Mouse (Mus musculus): ENCODE data around the gene Raet1e. TPM values are rescaled to one million over a fixed set of nuclear protein-coding genes. Genes with fewer than 3 reads are reported as not detected.
"Not testable (repeated sequence)": the region's sequence is repeated elsewhere in the genome, so short reads cannot be mapped to it uniquely, and the experiment has no call there.

The Raet1e gene
- total and polyA plus RNA-seq, 3 experiments, result 0.64 to 1.2 (median 0.85) TPM

DNA sequence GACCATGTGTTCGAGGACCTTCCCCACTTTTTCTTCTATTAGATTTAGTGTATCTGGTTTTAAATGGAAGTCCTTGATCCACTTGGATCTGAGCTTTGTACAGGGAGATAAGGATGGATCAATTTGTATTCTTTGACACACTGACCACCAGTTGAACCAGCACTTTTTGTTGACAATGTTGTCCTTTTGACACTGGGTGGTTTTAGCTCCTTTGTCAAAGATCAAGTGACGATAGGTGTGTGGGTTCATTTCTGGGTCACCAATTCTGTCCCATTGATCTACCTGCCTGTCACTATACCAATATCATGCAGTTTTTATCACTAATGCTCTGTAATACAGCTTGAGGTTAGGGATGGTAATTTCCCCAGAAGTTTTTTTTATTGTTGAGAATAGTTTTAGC, 206.5 kb downstream of the Raet1e start:
- H3K9me3 ChIP-seq (replicated peaks; ENCODE audit: low read length); dilution Hi-C loops (cut with MboI; ENCODE audit: extremely low pct_ligation_motif_present, extremely low pct_unique_long_range_greater_than_20kb, low sequenced_read_pairs); H3K4me3 ChIP-seq (replicated peaks in 1 of 3; ENCODE audit: low read depth in 2 of 3, low read length in 2 of 3, poor library complexity in 1 of 3); H3K27ac ChIP-seq (ENCODE audit: insufficient read depth, low read depth); DNase-seq (ENCODE audit: extremely low read depth); H3K79me2 ChIP-seq (replicated peaks; ENCODE audit: control insufficient read depth, extremely low read depth, insufficient read depth, poor library complexity, severe bottlenecking); H3K27me3 ChIP-seq (replicated peaks); H3K4me2 ChIP-seq (ENCODE audit: insufficient read depth, low read depth, poor library complexity, severe bottlenecking); in situ Hi-C loops (cut with MboI; ENCODE audit: low pct_ligation_motif_present, low pct_unique_long_range_greater_than_20kb, low sequenced_read_pairs); H3K9ac ChIP-seq (ENCODE audit: insufficient read depth, low read depth); H3K4me1 ChIP-seq (ENCODE audit: control insufficient read depth in 1 of 2, insufficient read depth in 2 of 2); H3K36me3 ChIP-seq (replicated peaks in 1 of 2; ENCODE audit: control insufficient read depth in 1 of 2, insufficient read depth in 1 of 2, low read length in 1 of 2): not testable (repeated sequence)

DNA sequence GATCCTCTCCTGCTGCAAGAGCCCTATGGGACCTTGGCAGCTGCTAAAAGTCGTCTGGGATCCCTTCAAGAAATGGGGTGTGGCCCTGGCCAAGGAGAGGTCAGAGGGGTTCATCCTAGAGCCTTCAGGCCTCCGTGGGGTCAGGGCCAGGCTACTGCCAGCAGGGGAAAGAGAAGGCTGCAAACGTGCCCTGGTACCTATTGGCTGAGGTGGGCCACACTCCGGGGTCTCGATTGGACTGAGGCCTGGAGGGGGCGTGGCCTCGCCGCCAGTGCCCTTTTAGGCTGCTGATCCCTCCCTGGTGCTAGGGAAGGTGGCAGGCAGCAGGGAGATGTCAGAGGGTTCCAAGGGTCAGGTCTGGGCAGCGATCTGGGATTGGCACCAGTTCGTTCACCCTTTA, 222.9 kb downstream of the Raet1e start:
- H3K36me3 ChIP-seq (replicated peaks in 1 of 2; ENCODE audit: control insufficient read depth in 1 of 2, insufficient read depth in 1 of 2, low read length in 1 of 2); H3K27me3 ChIP-seq (replicated peaks); dilution Hi-C loops (cut with MboI; ENCODE audit: extremely low pct_ligation_motif_present, extremely low pct_unique_long_range_greater_than_20kb, low sequenced_read_pairs); H3K4me1 ChIP-seq (ENCODE audit: control insufficient read depth in 1 of 2, insufficient read depth in 2 of 2); DNase-seq (ENCODE audit: extremely low read depth); H3K27ac ChIP-seq (ENCODE audit: insufficient read depth, low read depth); H3K9me3 ChIP-seq (replicated peaks; ENCODE audit: low read length); H3K4me3 ChIP-seq (replicated peaks in 1 of 3; ENCODE audit: low read depth in 2 of 3, low read length in 2 of 3, poor library complexity in 1 of 3); H3K9ac ChIP-seq (ENCODE audit: insufficient read depth, low read depth); in situ Hi-C loops (cut with MboI; ENCODE audit: low pct_ligation_motif_present, low pct_unique_long_range_greater_than_20kb, low sequenced_read_pairs); H3K4me2 ChIP-seq (ENCODE audit: insufficient read depth, low read depth, poor library complexity, severe bottlenecking); H3K79me2 ChIP-seq (replicated peaks; ENCODE audit: control insufficient read depth, extremely low read depth, insufficient read depth, poor library complexity, severe bottlenecking): not testable (repeated sequence)

DNA sequence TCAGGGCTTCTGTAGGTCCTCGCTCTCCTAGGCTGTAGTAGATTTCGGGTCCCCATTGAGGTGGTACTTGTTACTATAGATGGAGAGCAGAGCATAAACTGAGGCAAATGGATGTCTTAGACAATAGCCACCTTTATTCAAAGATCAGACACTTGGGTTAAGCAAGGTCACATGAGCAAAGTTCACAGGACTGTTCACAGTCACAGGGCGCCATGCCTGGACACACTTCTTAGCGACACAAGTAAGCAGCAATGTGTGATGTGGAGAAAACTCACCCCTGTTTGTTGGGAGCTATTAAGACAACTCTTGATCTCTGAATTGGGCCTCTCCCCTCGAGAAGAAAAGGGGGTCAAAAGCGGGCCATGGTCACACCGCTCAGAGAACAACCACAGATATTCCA, 231.8 kb downstream of the Raet1e start:
- H3K4me3 ChIP-seq (replicated peaks in 1 of 3; ENCODE audit: low read depth in 2 of 3, low read length in 2 of 3, poor library complexity in 1 of 3); H3K9ac ChIP-seq (ENCODE audit: insufficient read depth, low read depth); in situ Hi-C loops (cut with MboI; ENCODE audit: low pct_ligation_motif_present, low pct_unique_long_range_greater_than_20kb, low sequenced_read_pairs); DNase-seq (ENCODE audit: extremely low read depth); H3K27me3 ChIP-seq (replicated peaks); dilution Hi-C loops (cut with MboI; ENCODE audit: extremely low pct_ligation_motif_present, extremely low pct_unique_long_range_greater_than_20kb, low sequenced_read_pairs); H3K79me2 ChIP-seq (replicated peaks; ENCODE audit: control insufficient read depth, extremely low read depth, insufficient read depth, poor library complexity, severe bottlenecking); H3K27ac ChIP-seq (ENCODE audit: insufficient read depth, low read depth); H3K4me2 ChIP-seq (ENCODE audit: insufficient read depth, low read depth, poor library complexity, severe bottlenecking); H3K36me3 ChIP-seq (replicated peaks in 1 of 2; ENCODE audit: control insufficient read depth in 1 of 2, insufficient read depth in 1 of 2, low read length in 1 of 2); H3K9me3 ChIP-seq (replicated peaks; ENCODE audit: low read length); H3K4me1 ChIP-seq (ENCODE audit: control insufficient read depth in 1 of 2, insufficient read depth in 2 of 2): not testable (repeated sequence)

DNA sequence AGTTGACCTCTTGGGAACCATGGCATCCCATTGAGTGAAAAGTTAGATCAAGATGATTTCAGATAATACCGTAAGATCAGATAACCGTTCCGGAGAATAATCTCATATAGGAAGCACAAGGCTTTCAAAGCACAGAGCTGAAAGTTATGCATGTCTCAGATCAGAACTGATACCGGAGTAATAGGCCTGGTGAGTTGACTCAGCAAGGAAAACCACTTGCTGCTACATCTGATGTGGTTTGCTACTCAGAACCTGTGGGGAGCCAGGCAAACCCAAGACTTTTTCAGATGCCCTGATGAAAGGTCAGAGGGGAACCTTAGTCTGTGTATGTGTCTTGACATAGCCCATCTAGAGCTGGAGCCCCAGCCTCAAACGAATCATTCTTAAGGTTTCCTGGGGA, 233.2 kb downstream of the Raet1e start:
- H3K79me2 ChIP-seq (replicated peaks; ENCODE audit: control insufficient read depth, extremely low read depth, insufficient read depth, poor library complexity, severe bottlenecking); H3K4me3 ChIP-seq (replicated peaks in 1 of 3; ENCODE audit: low read depth in 2 of 3, low read length in 2 of 3, poor library complexity in 1 of 3); H3K4me2 ChIP-seq (ENCODE audit: insufficient read depth, low read depth, poor library complexity, severe bottlenecking); H3K4me1 ChIP-seq (ENCODE audit: control insufficient read depth in 1 of 2, insufficient read depth in 2 of 2); dilution Hi-C loops (cut with MboI; ENCODE audit: extremely low pct_ligation_motif_present, extremely low pct_unique_long_range_greater_than_20kb, low sequenced_read_pairs); H3K27me3 ChIP-seq (replicated peaks); H3K9ac ChIP-seq (ENCODE audit: insufficient read depth, low read depth); H3K27ac ChIP-seq (ENCODE audit: insufficient read depth, low read depth); H3K9me3 ChIP-seq (replicated peaks; ENCODE audit: low read length); in situ Hi-C loops (cut with MboI; ENCODE audit: low pct_ligation_motif_present, low pct_unique_long_range_greater_than_20kb, low sequenced_read_pairs); H3K36me3 ChIP-seq (replicated peaks in 1 of 2; ENCODE audit: control insufficient read depth in 1 of 2, insufficient read depth in 1 of 2, low read length in 1 of 2): not testable (repeated sequence)
- DNase-seq (ENCODE audit: extremely low read depth), result peak; percentile 50
- TF ChIP-seq MAFK (IDR thresholded peaks at IDR 0.05; ENCODE audit: insufficient replicate concordance, low read length) (peak; percentile 75; the same call in 1 of the 2 replicates), BHLHE40 (IDR thresholded peaks at IDR 0.05; ENCODE audit: low read depth, low read length) (peak; percentile 37; the same call in 1 of the 2 replicates), JUN (IDR thresholded peaks at IDR 0.05; ENCODE audit: insufficient read depth, low read depth, low read length) (peak; percentile 24; the same call in 1 of the 2 replicates), IRF4 (IDR thresholded peaks at IDR 0.05; ENCODE audit: low read depth, low read length) (peak; percentile 69), EP300 (IDR thresholded peaks at IDR 0.05; ENCODE audit: low read length) (0 out of 2 replicates have a peak, but pooled peaks have one; percentile 38)

DNA sequence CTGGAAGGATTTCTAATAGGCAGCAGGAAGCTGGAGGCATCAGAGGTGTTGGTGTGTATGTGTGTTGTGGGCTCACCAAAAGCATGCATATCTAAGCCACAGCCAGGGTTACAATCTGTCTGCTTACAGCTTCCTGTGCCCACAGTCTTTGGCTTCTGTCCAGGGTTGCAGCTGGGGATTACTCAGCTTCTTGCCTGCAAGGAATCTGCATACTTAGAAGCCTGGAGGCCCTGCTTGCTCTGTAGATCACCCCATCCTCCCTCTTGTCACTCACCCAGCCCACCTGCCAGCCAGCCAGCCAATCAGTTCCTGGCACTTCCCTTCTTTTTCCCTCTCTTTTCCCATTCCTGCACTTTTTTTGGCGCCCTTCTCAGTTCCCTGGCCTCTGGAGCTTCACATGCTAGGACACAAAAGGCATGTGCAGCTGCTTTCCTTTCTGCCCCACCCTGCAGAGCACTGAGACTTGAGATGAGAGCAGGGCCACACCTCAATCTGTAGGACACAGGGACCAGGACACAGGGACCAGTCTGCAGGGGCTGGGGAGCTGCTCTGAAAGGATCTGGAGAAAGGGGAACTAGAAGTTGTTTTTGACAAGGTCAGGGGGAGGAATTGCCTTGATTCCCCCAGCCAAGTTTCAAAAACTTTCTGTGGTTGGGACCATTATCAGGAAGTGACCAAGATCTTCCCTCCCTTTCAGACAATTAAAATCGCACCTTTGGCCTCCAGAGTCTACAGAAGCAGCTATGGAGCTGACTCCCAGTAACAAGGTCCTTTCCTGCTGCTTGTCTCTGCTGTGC, 234.9 kb downstream of the Raet1e start:
- dilution Hi-C loops (cut with MboI; ENCODE audit: extremely low pct_ligation_motif_present, extremely low pct_unique_long_range_greater_than_20kb, low sequenced_read_pairs); H3K9me3 ChIP-seq (replicated peaks; ENCODE audit: low read length): not testable (repeated sequence)

More for the DNA sequence above, 234.9 kb downstream of the Raet1e start:
- H3K4me2 ChIP-seq (ENCODE audit: insufficient read depth, low read depth, poor library complexity, severe bottlenecking); H3K36me3 ChIP-seq (replicated peaks in 1 of 2; ENCODE audit: control insufficient read depth in 1 of 2, insufficient read depth in 1 of 2, low read length in 1 of 2); H3K27me3 ChIP-seq (replicated peaks); H3K4me1 ChIP-seq (ENCODE audit: control insufficient read depth in 1 of 2, insufficient read depth in 2 of 2); H3K27ac ChIP-seq (ENCODE audit: insufficient read depth, low read depth); H3K4me3 ChIP-seq (replicated peaks in 1 of 3; ENCODE audit: low read depth in 2 of 3, low read length in 2 of 3, poor library complexity in 1 of 3); H3K9ac ChIP-seq (ENCODE audit: insufficient read depth, low read depth); DNase-seq (ENCODE audit: extremely low read depth); H3K79me2 ChIP-seq (replicated peaks; ENCODE audit: control insufficient read depth, extremely low read depth, insufficient read depth, poor library complexity, severe bottlenecking); in situ Hi-C loops (cut with MboI; ENCODE audit: low pct_ligation_motif_present, low pct_unique_long_range_greater_than_20kb, low sequenced_read_pairs): not testable (repeated sequence)

Data from CH12.LX (cell line).